Mouse (Mus musculus) liver, embryonic 14.5 days (tissue): Measurements from ENCODE around the gene Sestd1. TPM values are rescaled to one million over a fixed set of nuclear protein-coding genes. Genes with fewer than 3 reads are reported as not detected.
A peak's percentile ranks its signal among the peaks of the same experiment; 100 is the strongest.

Source experiments
- ATAC-seq: fragments of 200-750 bp; cut with Nextera tagmentation; 2 replicates; pipeline ENCODE4 v1.8.0; 2017; ENCODE audit warnings: moderate number of reproducible peaks, mild to moderate bottlenecking, moderate library complexity; ENCODE audit not compliant: insufficient read depth
- DNase-seq, 3 experiments: peaks; one replicate each; pipeline ENCODE4 v3.0.0-alpha.2; 2012 to 2013; ENCODE audit warnings: low read depth in 3 of 3, low spot score in 3 of 3
- H3K27ac ChIP-seq: fragments of 300-500 bp; sonication (generic); 2 replicates; pipeline ENCODE4 v1.5.1; 2014; ENCODE audit warnings: moderate library complexity, mild to moderate bottlenecking, control low read depth, inconsistent platforms
- H3K27me3 ChIP-seq: fragments of 300-500 bp; sonication (generic); 2 replicates; pipeline ENCODE4 v1.6.1; 2014; ENCODE audit warnings: mild to moderate bottlenecking, low read length, moderate library complexity; ENCODE audit not compliant: control insufficient read depth, insufficient read depth
- H3K36me3 ChIP-seq: fragments of 300-500 bp; sonication (generic); replicated peaks from 2 replicates; pipeline ENCODE4 v1.6.1; 2014; ENCODE audit warnings: low read depth; ENCODE audit not compliant: control insufficient read depth, insufficient read depth
- H3K4me1 ChIP-seq, 2 experiments: fragments of 200-500 bp in 1 of 2; fragments of 300-500 bp in 1 of 2; sonication (generic) in 1 of 2; replicated peaks; 2 replicates each; pipeline ENCODE4 v1.6.1; 2012 to 2014; ENCODE audit warnings: antibody characterized with exemption in 1 of 2, inconsistent platforms in 1 of 2, low read length in 1 of 2; ENCODE audit not compliant: control insufficient read depth in 2 of 2, insufficient read depth in 2 of 2
- H3K4me2 ChIP-seq: fragments of 300-500 bp; sonication (generic); 2 replicates; pipeline ENCODE4 v1.6.1; 2014; ENCODE audit warnings: low read depth, mild to moderate bottlenecking, control low read depth, moderate library complexity
- H3K4me3 ChIP-seq, 2 experiments: fragments of 200-500 bp in 1 of 2; fragments of 300-500 bp in 1 of 2; sonication (generic) in 1 of 2; 2 replicates each; pipeline ENCODE4 v1.5.1; 2012 to 2014; ENCODE audit warnings: low read depth in 2 of 2, low read length in 2 of 2, mild to moderate bottlenecking in 2 of 2, control low read depth in 1 of 2, inconsistent platforms in 1 of 2, moderate library complexity in 1 of 2; ENCODE audit not compliant: insufficient read depth in 1 of 2
- H3K9ac ChIP-seq: fragments of 300-500 bp; sonication (generic); replicated peaks from 2 replicates; pipeline ENCODE4 v1.6.1; 2014; ENCODE audit warnings: mild to moderate bottlenecking, control low read depth, moderate library complexity
- H3K9me3 ChIP-seq: fragments of 300-500 bp; sonication (generic); 2 replicates; pipeline ENCODE4 v1.6.1; 2016; ENCODE audit warnings: low read length, mixed read lengths; ENCODE audit not compliant: control insufficient read depth
- CTCF ChIP-seq: IDR thresholded peaks from 2 replicates; pipeline ENCODE4 v1.5.1; 2016; ENCODE audit warnings: antibody characterized with exemption, low read depth, control low read depth
- EP300 ChIP-seq: IDR thresholded peaks from 2 replicates; pipeline ENCODE4 v1.6.1; 2016; ENCODE audit warnings: antibody characterized with exemption, low read depth
- WGBS: fragments of 180-500 bp; shearing (Covaris S2); extraction: QIAGEN DNeasy Blood & Tissue Kit; methylation state at CpG from one replicate; pipeline ENCODE4 v1.1.7; 2014; ENCODE audit not compliant: insufficient replicate concordance; 5-methylcytosine and 5-hydroxymethylcytosine counted together
- polyA plus RNA-seq, 2 experiments: library from polyadenylated mRNA; depleted of rRNA in 1 of 2; stranded (reverse) in 1 of 2; unstranded in 1 of 2; fragments of >200 nt; fragmentation: Nextera tagmentation in 1 of 2; extraction: Ambion mirVana in 1 of 2; gene quantifications; 2 replicates each; pipeline versions ENCODE4 v1.2.1 to v1.2.3; 2012 to 2014

The Sestd1 gene
- polyA plus RNA-seq, 2 experiments, result 0.46 to 0.48 TPM

DNA sequence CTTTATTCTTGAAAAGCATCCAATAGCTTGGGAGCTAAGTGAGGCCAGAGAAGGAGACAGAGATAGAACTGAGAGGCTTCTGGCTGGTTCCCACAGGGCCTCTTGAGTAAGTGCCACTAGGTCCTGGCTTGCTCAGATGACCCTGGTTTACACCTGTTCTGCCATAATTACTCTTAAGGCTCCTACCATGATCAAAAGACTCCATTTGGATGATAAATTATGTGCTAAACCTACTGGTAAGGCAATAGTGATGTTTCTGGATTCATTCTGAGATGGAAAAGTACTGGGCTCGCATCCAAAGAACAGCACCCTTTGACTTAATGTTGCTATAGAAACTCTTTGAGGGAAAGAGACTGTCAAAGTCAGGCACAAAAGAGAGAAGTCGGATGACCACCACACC lies 106.1 kb downstream of the Sestd1 start:
- Histone ChIP-seq H3K9me3 (no peaks in the 10 kb centered on the region), H3K27ac (no peak overlapping the region), H3K4me2 (no peak overlapping the region), H3K4me1 (peaks cover 28 to 51% of the 10 kb centered on the region in 2 experiments), H3K4me3 (no peak overlapping the region), H3K9ac (no peak overlapping the region), H3K36me3 (no peaks in the 10 kb centered on the region), H3K27me3 (no peaks in the 10 kb centered on the region)
- ATAC-seq (no peak), DNase-seq (no peak)
- WGBS, result 65% methylated on average over 2 of the region's 2 CpGs
- TF ChIP-seq CTCF (no peak), EP300 (no peak)

- no peak for ATAC-seq
- TF ChIP-seq CTCF, result no peak
- TF ChIP-seq EP300, result no peak
- WGBS, result 67% methylated on average over 6 of the region's 6 CpGs
Measured at GRCm38 (mm10) chr2:77173821-77174220, 106.6 kb downstream of the Sestd1 start.

GRCm38 (mm10) chr2:77173366-77173765 lies 107.0 kb downstream of the Sestd1 start:
- H3K36me3 ChIP-seq, result no peaks in the 10 kb centered on the region
- H3K27ac ChIP-seq, result no peak overlapping the region
- WGBS, result 66% methylated on average over 6 of the region's 6 CpGs
- no peak overlapping the region for H3K4me3 ChIP-seq
- no peak overlapping the region for H3K4me2 ChIP-seq
- H3K27me3 ChIP-seq, result no peaks in the 10 kb centered on the region
- TF ChIP-seq CTCF, result no peak
- TF ChIP-seq EP300, result no peak
- peaks cover 27 to 46% of the 10 kb centered on the region in 2 experiments for H3K4me1 ChIP-seq
- no peak overlapping the region for H3K9ac ChIP-seq
- ATAC-seq, result no peak
- H3K9me3 ChIP-seq, result no peaks in the 10 kb centered on the region
- DNase-seq, result no peak

More at GRCm38 (mm10) chr2:77173821-77174220, 106.6 kb downstream of the Sestd1 start:
- no peaks in the 10 kb centered on the region for H3K27me3 ChIP-seq
- peaks cover 28 to 48% of the 10 kb centered on the region in 2 experiments for H3K4me1 ChIP-seq
- H3K4me3 ChIP-seq, result no peak overlapping the region
- no peaks in the 10 kb centered on the region for H3K36me3 ChIP-seq
- no peaks in the 10 kb centered on the region for H3K9me3 ChIP-seq
- H3K4me2 ChIP-seq, result no peak overlapping the region
- H3K27ac ChIP-seq, result no peak overlapping the region
- DNase-seq, result no peak
- H3K9ac ChIP-seq, result no peak overlapping the region

- Histone ChIP-seq H3K4me1 (peaks cover 17 to 36% of the 10 kb centered on the region in 2 experiments), H3K4me3 (no peak overlapping the region), H3K36me3 (no peaks in the 10 kb centered on the region), H3K4me2 (peak overlapping the region; percentile 40), H3K27ac (no peak overlapping the region), H3K27me3 (no peaks in the 10 kb centered on the region), H3K9me3 (no peaks in the 10 kb centered on the region), H3K9ac (no peak overlapping the region)
- TF ChIP-seq CTCF (no peak), EP300 (no peak)
- no peak for ATAC-seq
- no peak for DNase-seq
- 62% methylated on average over 10 of the region's 10 CpGs for WGBS
Measured at GRCm38 (mm10) chr2:77172241-77172671, 108.1 kb downstream of the Sestd1 start.

DNA sequence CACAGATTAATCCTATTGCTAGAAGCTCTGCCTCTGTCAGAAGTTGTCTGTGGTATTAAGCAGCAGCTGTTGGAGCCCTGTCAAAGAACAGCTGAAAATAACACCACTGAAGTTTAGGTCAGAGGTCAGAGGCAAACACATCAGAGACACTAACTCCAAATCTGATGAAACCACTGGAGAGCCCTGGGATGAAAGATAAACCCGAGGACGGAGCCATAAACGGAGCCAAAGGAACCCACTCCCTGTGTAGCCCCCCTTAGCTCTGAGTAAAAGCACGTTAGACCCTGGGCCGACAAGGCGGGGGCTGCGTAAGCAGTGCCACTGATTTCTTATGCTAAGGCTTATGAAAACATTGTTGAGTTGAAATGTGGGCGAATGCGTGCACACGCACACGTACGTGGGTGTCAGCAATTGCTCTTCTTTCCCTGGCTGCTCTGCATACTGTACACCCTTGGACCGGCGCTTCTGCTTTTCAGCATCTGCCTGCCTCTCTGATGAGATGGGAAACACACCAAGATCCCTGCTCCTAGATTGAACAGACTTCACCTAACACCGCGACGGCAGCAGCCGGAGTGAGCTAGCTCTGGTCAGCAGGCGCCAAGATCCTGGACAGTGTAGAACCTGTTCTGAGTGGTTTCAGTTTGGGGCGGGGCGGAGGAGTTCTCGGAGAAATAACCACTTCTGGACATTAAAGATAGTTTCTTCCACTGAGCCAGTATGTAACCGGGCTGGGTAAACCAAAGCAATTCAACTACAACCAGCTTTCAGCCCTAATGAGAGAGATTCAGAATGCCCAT lies 108.8 kb downstream of the Sestd1 start:
- WGBS, result 54% methylated on average over 23 of the region's 23 CpGs
- no peaks in the 10 kb centered on the region for H3K27me3 ChIP-seq
- no peaks in the 10 kb centered on the region for H3K36me3 ChIP-seq
- H3K4me3 ChIP-seq, result peak overlapping the region in 1 of 2 experiments; percentile 4; a peak in 2 of 4 replicates
- H3K9me3 ChIP-seq, result no peaks in the 10 kb centered on the region
- peaks cover 12 to 32% of the 10 kb centered on the region in 2 experiments for H3K4me1 ChIP-seq
- no peak for TF ChIP-seq CTCF
- TF ChIP-seq EP300, result no peak
- no peak for ATAC-seq
- no peak overlapping the region for H3K27ac ChIP-seq
- peak overlapping the region; percentile 40 for H3K4me2 ChIP-seq
- DNase-seq, result no peak
- no peak overlapping the region for H3K9ac ChIP-seq
